Mouse (Mus musculus) cortical plate, adult 2 months (tissue): Measurements from ENCODE around the gene Smurf1.

Source experiments
- CTCF ChIP-seq: fragments of 200-500 bp; IDR thresholded peaks from 2 replicates; pipeline ENCODE4 v1.5.1; 2011; ENCODE audit warnings: mild to moderate bottlenecking, control low read depth, low read length; ENCODE audit not compliant: insufficient read depth; ENCODE audit errors: extremely low read depth
- POLR2A ChIP-seq: fragments of 200-500 bp; IDR thresholded peaks from 2 replicates; pipeline ENCODE4 v1.6.1; 2011; ENCODE audit warnings: mild to moderate bottlenecking, low read length, control low read depth; ENCODE audit not compliant: insufficient read depth; ENCODE audit errors: extremely low read depth

- no peak for TF ChIP-seq CTCF
- TF ChIP-seq POLR2A: no peak
Observed at GRCm38 (mm10) chr5:144933486-144933885, 32.2 kb downstream of the Smurf1 start.
